9 mouse cellular contexts compared by ENCODE assay signal in the genomic region with DNA sequence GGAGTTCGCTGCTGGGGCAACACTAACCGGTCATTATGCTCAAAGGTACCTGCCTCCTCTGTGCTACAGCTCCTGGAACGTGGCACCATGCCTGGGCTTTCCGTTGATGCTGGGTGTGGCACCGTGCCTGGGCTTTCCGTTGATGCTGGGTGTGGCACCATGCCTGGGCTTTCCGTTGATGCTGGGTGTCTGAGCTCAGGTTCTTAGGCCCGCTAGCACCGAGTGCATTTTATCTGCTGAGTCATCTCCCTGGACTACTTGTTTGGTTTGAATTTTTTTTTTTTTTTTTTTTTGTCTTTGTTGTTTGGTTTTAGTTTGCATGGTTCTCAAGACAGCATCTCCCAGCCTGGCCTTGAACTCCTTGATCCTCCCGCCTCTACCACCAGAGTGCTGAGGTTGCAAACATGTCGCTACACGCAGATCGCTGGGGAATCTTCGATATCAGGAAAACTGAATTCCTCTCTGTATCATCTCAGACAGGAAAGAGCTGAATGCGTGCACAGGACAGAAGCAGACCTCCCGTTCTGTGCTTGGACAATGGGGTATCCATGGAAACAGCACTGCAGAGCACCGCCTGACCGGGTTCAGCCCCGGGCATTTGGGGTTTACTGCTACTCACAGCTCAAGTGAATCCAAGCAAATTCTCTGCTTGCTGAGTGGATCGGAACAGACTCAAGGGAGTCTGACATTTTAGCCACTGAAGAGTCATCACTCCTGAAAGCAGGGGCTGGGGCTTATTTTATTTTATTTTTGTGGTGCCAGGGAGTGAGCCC. TPM values are rescaled to one million over a fixed set of nuclear protein-coding genes. Genes with fewer than 3 reads are reported as not detected.
DNase-seq lines count a peak whose midpoint lies in the region; ATAC-seq and TF ChIP-seq lines count a peak whose summit lies in the region.
"Had no signal": no experiment of that assay in that cellular context is flagged by ENCODE, and none has a peak within 500 bp of the region (broad histone marks: within the 10 kb centered on the region; RNA-seq: fewer than 3 reads in every experiment).

No protein-coding gene starts in this region.

- H3K9ac ChIP-seq in forebrain, postnatal 0 days, result no peak overlapping the region
- H3K9ac ChIP-seq in midbrain, embryonic 14.5 days (replicated peaks; ENCODE audit: low read length), result no peak overlapping the region
- H3K9ac ChIP-seq: limb, embryonic 12.5 days had no signal

- H3K4me2 ChIP-seq in forebrain, postnatal 0 days (ENCODE audit: low read depth), result no peak overlapping the region
- no peak overlapping the region for H3K4me2 ChIP-seq in midbrain, embryonic 14.5 days (ENCODE audit: low read length)
- H3K4me2 ChIP-seq: limb, embryonic 12.5 days had no signal

- H3K27ac ChIP-seq in forebrain, postnatal 0 days (ENCODE audit: low read depth, low read length), result 0 out of 2 replicates have a peak overlapping the region, but pooled peaks have one; percentile 50
- peak overlapping the region; percentile 78 for H3K27ac ChIP-seq in midbrain, embryonic 14.5 days (replicated peaks; ENCODE audit: low read depth, low read length)
- no peak overlapping the region for H3K27ac ChIP-seq in limb, embryonic 10.5 days
- H3K27ac ChIP-seq: limb, embryonic 12.5 days had no signal

- 25% methylated on average over 20 of the region's 20 CpGs for WGBS in forebrain, postnatal 0 days
- WGBS in midbrain, embryonic 14.5 days, result 28% methylated on average over 20 of the region's 20 CpGs
- 76% methylated on average over 20 of the region's 20 CpGs for WGBS in limb, embryonic 10.5 days

- intact Hi-C loops in left cerebral cortex, postnatal 14 days (cut with DNase I), result no loop called here

- no peaks in the 10 kb centered on the region for H3K36me3 ChIP-seq in forebrain, postnatal 0 days (ENCODE audit: insufficient read depth)
- H3K36me3 ChIP-seq in midbrain, embryonic 14.5 days (ENCODE audit: control insufficient read depth, insufficient read depth, low read length), result no peaks in the 10 kb centered on the region
- no peaks in the 10 kb centered on the region for H3K36me3 ChIP-seq in limb, embryonic 10.5 days
- H3K36me3 ChIP-seq: limb, embryonic 12.5 days had no signal

- no peaks in the 10 kb centered on the region for H3K4me1 ChIP-seq in forebrain, postnatal 0 days (ENCODE audit: insufficient read depth)
- peaks cover 12% of the 10 kb centered on the region for H3K4me1 ChIP-seq in midbrain, embryonic 14.5 days (ENCODE audit: control insufficient read depth, insufficient read depth, low read length)
- peaks cover 1% of the 10 kb centered on the region for H3K4me1 ChIP-seq in limb, embryonic 10.5 days
- H3K4me1 ChIP-seq: limb, embryonic 12.5 days had no signal

- DNase-seq in cerebellum, postnatal 36 days, result peak; percentile 48 to 59
- DNase-seq in cerebellum, postnatal 4 days (ENCODE audit: low spot score in 2 of 2), result no peak
- peak; percentile 39 for DNase-seq in forebrain, postnatal 0 days
- DNase-seq in midbrain, embryonic 14.5 days, result peak; percentile 80
- no peak for DNase-seq in limb, embryonic 10.5 days (ENCODE audit: low spot score)
- no peak for DNase-seq in B cell, adult 2 months
- DNase-seq in left cerebral cortex, postnatal 14 days (ENCODE audit: low spot score in 2 of 2), result no peak

- no peak for TF ChIP-seq CTCF in forebrain, postnatal 0 days (IDR thresholded peaks at IDR 0.05; ENCODE audit: low read depth)

- H3K9me3 ChIP-seq in forebrain, postnatal 0 days (ENCODE audit: low read length), result no peaks in the 10 kb centered on the region
- no peaks in the 10 kb centered on the region for H3K9me3 ChIP-seq in midbrain, embryonic 14.5 days (ENCODE audit: control insufficient read depth, low read length)
- H3K9me3 ChIP-seq in limb, embryonic 10.5 days (replicated peaks), result no peaks in the 10 kb centered on the region
- H3K9me3 ChIP-seq: limb, embryonic 12.5 days had no signal

- H3K27me3 ChIP-seq in forebrain, postnatal 0 days (ENCODE audit: insufficient read depth, low read length), result no peaks in the 10 kb centered on the region
- H3K27me3 ChIP-seq in midbrain, embryonic 14.5 days (ENCODE audit: control insufficient read depth, insufficient read depth, low read length), result no peaks in the 10 kb centered on the region
- no peaks in the 10 kb centered on the region for H3K27me3 ChIP-seq in limb, embryonic 10.5 days (ENCODE audit: low read depth, poor library complexity, severe bottlenecking)
- H3K27me3 ChIP-seq: limb, embryonic 12.5 days had no signal

- H3K4me3 ChIP-seq in forebrain, postnatal 0 days (ENCODE audit: low read depth, low read length), result no peak overlapping the region
- H3K4me3 ChIP-seq in midbrain, embryonic 14.5 days (replicated peaks; ENCODE audit: low read depth, low read length), result no peak overlapping the region
- H3K4me3 ChIP-seq in limb, embryonic 10.5 days, result no peak overlapping the region
- H3K4me3 ChIP-seq: limb, embryonic 12.5 days had no signal

- ATAC-seq in activated CD4-positive, CD25-positive, alpha-beta regulatory T cell, adult 4 months, result peak; percentile 58
- ATAC-seq in forebrain, postnatal 0 days, result no peak
- no peak for ATAC-seq in midbrain, embryonic 14.5 days (ENCODE audit: low FRiP score, low TSS enrichment)

RNA-seq across cellular contexts. Expression of a gene that starts 36.4 kb away (rescaled TPM):
- 1 to 10 TPM; 5.8 to 6.4 TPM for polyA plus RNA-seq in activated CD4-positive, CD25-positive, alpha-beta regulatory T cell, adult 4 months (2017; shearing (Covaris generic))
- 0.54 and 1.5 TPM in 2 replicates for total RNA-seq in forebrain, postnatal 0 days (2014; rRNA removed)
- polyA plus RNA-seq in forebrain, postnatal 0 days (2015; fragmentation: Nextera tagmentation; extraction: Ambion mirVana), result 1.6 and 3.5 TPM in 2 replicates
- polyA plus RNA-seq in midbrain, embryonic 14.5 days (2014; fragmentation: Nextera tagmentation; extraction: Ambion mirVana), result 0.96 and 1.2 TPM in 2 replicates
- polyA plus RNA-seq in limb, embryonic 10.5 days (2016; fragmentation: Nextera tagmentation; extraction: Ambion mirVana), result not detected in 2 replicates
- 10 to 100 TPM in 1 of 2 experiments, 1 to 10 TPM in 1; 9.8 to 14.9 TPM for total RNA-seq in left cerebral cortex, postnatal 14 days (2021)
- polyA plus RNA-seq: limb, embryonic 12.5 days had no signal

RNA-seq across cellular contexts. Expression of a gene that starts 46.1 kb away (rescaled TPM):
- 10 to 100 TPM; 70.4 to 78.5 TPM for polyA plus RNA-seq in activated CD4-positive, CD25-positive, alpha-beta regulatory T cell, adult 4 months (2017; shearing (Covaris generic))
- total RNA-seq in forebrain, postnatal 0 days (2014; rRNA removed), result 3.7 and 5.2 TPM in 2 replicates
- polyA plus RNA-seq in forebrain, postnatal 0 days (2015; fragmentation: Nextera tagmentation; extraction: Ambion mirVana), result 3.0 and 4.2 TPM in 2 replicates
- polyA plus RNA-seq in midbrain, embryonic 14.5 days (2014; fragmentation: Nextera tagmentation; extraction: Ambion mirVana), result 7.1 and 12.1 TPM in 2 replicates
- polyA plus RNA-seq in limb, embryonic 10.5 days (2016; fragmentation: Nextera tagmentation; extraction: Ambion mirVana), result 12.4 and 17.8 TPM in 2 replicates
- 1 to 10 TPM; 2.2 to 2.3 TPM for total RNA-seq in left cerebral cortex, postnatal 14 days (2021)

Comparison
In these comparisons a context has a peak if more than half of its experiments do, and no peak if none do; other contexts are left out.
1. DNase-seq: peak in cerebellum, postnatal 36 days (2 of 2), forebrain, postnatal 0 days (single experiment) and midbrain, embryonic 14.5 days (single experiment); none in cerebellum, postnatal 4 days (0 of 2), limb, embryonic 10.5 days (single experiment), B cell, adult 2 months (0 of 2) and left cerebral cortex, postnatal 14 days (0 of 2).